ENCODE assay signal across 9 mouse cellular contexts in genomic region chr14:54785898-54786297, GRCm38 (mm10). TPM values are rescaled to one million over a fixed set of nuclear protein-coding genes. Genes with fewer than 3 reads are reported as not detected.
DNase-seq lines count a peak whose midpoint lies in the region; ATAC-seq and TF ChIP-seq lines count a peak whose summit lies in the region.
"Had no signal": no experiment of that assay in that cellular context is flagged by ENCODE, and none has a peak within 500 bp of the region (broad histone marks: within the 10 kb centered on the region; RNA-seq: fewer than 3 reads in every experiment).

No protein-coding gene starts in this region.

- H3K4me2 ChIP-seq in neural tube, embryonic 11.5 days (ENCODE audit: low read depth): no peak overlapping the region
- H3K4me2 ChIP-seq: limb, embryonic 15.5 days had no signal

- peak; percentile 81 for TF ChIP-seq CTCF in Patski (IDR thresholded peaks at IDR 0.05)

- H3K27me3 ChIP-seq in Patski: peaks cover 12% of the 10 kb centered on the region
- peaks cover 15% of the 10 kb centered on the region for H3K27me3 ChIP-seq in heart, embryonic 10.5 days (ENCODE audit: insufficient read depth, poor library complexity, severe bottlenecking)
- 0 out of 2 replicates have a peak, but pooled peaks cover 3% of the 10 kb centered on the region for H3K27me3 ChIP-seq in neural tube, embryonic 11.5 days (ENCODE audit: control insufficient read depth, insufficient read depth, low read length)

- H3K4me1 ChIP-seq in heart, embryonic 10.5 days: peaks cover 8% of the 10 kb centered on the region; the same call in 1 of the 2 replicates
- H3K4me1 ChIP-seq in neural tube, embryonic 11.5 days (ENCODE audit: control insufficient read depth, insufficient read depth, low read length): no peaks in the 10 kb centered on the region

- no peaks in the 10 kb centered on the region for H3K9me3 ChIP-seq in heart, embryonic 10.5 days
- no peaks in the 10 kb centered on the region for H3K9me3 ChIP-seq in neural tube, embryonic 11.5 days (ENCODE audit: control insufficient read depth, low read length)
- H3K9me3 ChIP-seq: limb, embryonic 15.5 days had no signal

- peak; percentile 28 to 77 for DNase-seq in heart, adult 18-20 months
- DNase-seq in heart, adult 11 months: no peak
- DNase-seq in Patski (ENCODE audit: low read depth, low spot score): no peak
- peak; percentile 82 to 89 for DNase-seq in cerebellum, postnatal 25 days
- DNase-seq in heart, embryonic 10.5 days (ENCODE audit: low spot score): no peak
- peak; percentile 35 to 55 for DNase-seq in left cerebral cortex, postnatal 25 days (ENCODE audit: low spot score in 2 of 2)
- DNase-seq in neural tube, embryonic 11.5 days (ENCODE audit: low spot score): peak; percentile 61
- peak; percentile 84 for DNase-seq in thymus, postnatal 0 days (ENCODE audit: low spot score)

- H3K36me3 ChIP-seq in heart, embryonic 10.5 days: no peaks in the 10 kb centered on the region
- H3K36me3 ChIP-seq in neural tube, embryonic 11.5 days (ENCODE audit: control insufficient read depth, insufficient read depth, low read length): no peaks in the 10 kb centered on the region
- H3K36me3 ChIP-seq: limb, embryonic 15.5 days had no signal

- CTCF ChIA-PET in Patski (lab: Charles Lee): interaction anchor here (0.8 to 2.1 kb wide), 11 partner anchors 9 to 76 kb away, joined by 3 to 17 read pairs (median 4); partner anchors contain the start of gene Cebpe

- H3K9ac ChIP-seq in neural tube, embryonic 11.5 days (ENCODE audit: low read length): no peak overlapping the region
- H3K9ac ChIP-seq: limb, embryonic 15.5 days had no signal

- peak overlapping the region; percentile 69; the same call in 1 of the 2 replicates for H3K27ac ChIP-seq in heart, embryonic 10.5 days
- no peak overlapping the region for H3K27ac ChIP-seq in neural tube, embryonic 11.5 days (ENCODE audit: low read depth, low read length)
- H3K27ac ChIP-seq: limb, embryonic 15.5 days had no signal

- POLR2A ChIA-PET in Patski (lab: Charles Lee): no interaction called here

- in situ Hi-C loops in Patski (cut with MboI; ENCODE audit: low pct_unique_long_range_greater_than_20kb): no loop called here

- intact Hi-C loops in left cerebral cortex, postnatal 25 days (cut with DNase I): loop anchor here (1.0 kb wide), 1 partner anchor 72 kb away; no protein-coding TSS in a partner anchor

- ATAC-seq in Patski: no peak
- ATAC-seq in neural tube, embryonic 11.5 days (ENCODE audit: insufficient read depth, low FRiP score, low TSS enrichment): no peak

- WGBS in heart, embryonic 10.5 days: 49% methylated on average over 4 of the region's 4 CpGs
- 52% methylated on average over 4 of the region's 4 CpGs for WGBS in neural tube, embryonic 11.5 days

- no peak overlapping the region for H3K4me3 ChIP-seq in heart, embryonic 10.5 days
- H3K4me3 ChIP-seq in neural tube, embryonic 11.5 days (ENCODE audit: low read depth, low read length): no peak overlapping the region
- H3K4me3 ChIP-seq: limb, embryonic 15.5 days had no signal

RNA-seq across cellular contexts. Expression of gene Slc7a8, which starts 4.2 kb away (rescaled TPM):
- 1 to 10 TPM; 3.1 to 3.3 TPM for total RNA-seq in heart, adult 18-20 months (2021)
- 0.04 TPM for polyA plus RNA-seq in Patski (2021)
- 2.4 and 2.7 TPM in 2 replicates for polyA plus RNA-seq in heart, embryonic 10.5 days (2016; fragmentation: Nextera tagmentation; extraction: Ambion mirVana)
- total RNA-seq in left cerebral cortex, postnatal 25 days (2021): 10 to 100 TPM; 53.9 to 60.2 TPM
- 3.2 and 3.4 TPM in 2 replicates for polyA plus RNA-seq in neural tube, embryonic 11.5 days (2014; fragmentation: Nextera tagmentation; extraction: Ambion mirVana)
- 0.94 and 1.2 TPM in 2 replicates for polyA plus RNA-seq in thymus, postnatal 0 days (2015; fragmentation: Nextera tagmentation; extraction: Ambion mirVana)

RNA-seq across cellular contexts. Expression of gene Rnf212b, which starts 28.0 kb away (rescaled TPM):
- total RNA-seq in heart, adult 18-20 months (2021): under 1 TPM; 0.36 to 0.57 TPM
- polyA plus RNA-seq in Patski (2021): not detected
- not detected in 2 replicates for polyA plus RNA-seq in heart, embryonic 10.5 days (2016; fragmentation: Nextera tagmentation; extraction: Ambion mirVana)
- total RNA-seq in left cerebral cortex, postnatal 25 days (2021): not detected
- not detected in 2 replicates for polyA plus RNA-seq in neural tube, embryonic 11.5 days (2014; fragmentation: Nextera tagmentation; extraction: Ambion mirVana)
- not detected in 2 replicates for polyA plus RNA-seq in thymus, postnatal 0 days (2015; fragmentation: Nextera tagmentation; extraction: Ambion mirVana)
- polyA plus RNA-seq: limb, embryonic 15.5 days had no signal

Comparison
In these comparisons a context has a peak if more than half of its experiments do, and no peak if none do; other contexts are left out.
1. DNase-seq: peak in heart, adult 18-20 months (2 of 2), cerebellum, postnatal 25 days (2 of 2), left cerebral cortex, postnatal 25 days (2 of 2), neural tube, embryonic 11.5 days (single experiment) and thymus, postnatal 0 days (single experiment); none in heart, adult 11 months (single experiment), Patski (single experiment) and heart, embryonic 10.5 days (single experiment).